Mouse (Mus musculus): ENCODE measurements around the gene Mrrf. TPM values are rescaled to one million over a fixed set of nuclear protein-coding genes. Genes with fewer than 3 reads are reported as not detected.
"Not testable (repeated sequence)": the region's sequence is repeated elsewhere in the genome, so short reads cannot be mapped to it uniquely, and the experiment has no call there.

Gene Mrrf
- polyA plus RNA-seq, 1 experiment, result 10.6 TPM

GRCm38 (mm10) chr2:36172574-36172973 lies 36.4 kb downstream of the Mrrf start:
- Histone ChIP-seq H3K4me3 (ENCODE audit: insufficient read depth, low read length) (no peak overlapping the region), H3K27ac (ENCODE audit: insufficient read depth, low read depth, low read length) (no peak overlapping the region)
- TF ChIP-seq POLR2A (IDR thresholded peaks at IDR 0.05; ENCODE audit: borderline replicate concordance, low read depth, low read length) (no peak), CTCF (IDR thresholded peaks at IDR 0.05; ENCODE audit: low read depth, low read length) (no peak)

GRCm38 (mm10) chr2:36179487-36179886 lies 43.3 kb downstream of the Mrrf start:
- Histone ChIP-seq H3K4me1 (ENCODE audit: control insufficient read depth, insufficient read depth, low read length) (no peaks in the 10 kb centered on the region), H3K27ac (ENCODE audit: insufficient read depth, low read depth, low read length) (no peak overlapping the region), H3K4me3 (ENCODE audit: insufficient read depth, low read length) (no peak overlapping the region)
- TF ChIP-seq CTCF (IDR thresholded peaks at IDR 0.05; ENCODE audit: low read depth, low read length) (no peak), POLR2A (IDR thresholded peaks at IDR 0.05; ENCODE audit: borderline replicate concordance, low read depth, low read length) (no peak)

More at GRCm38 (mm10) chr2:36172574-36172973, 36.4 kb downstream of the Mrrf start:
- no peaks in the 10 kb centered on the region for H3K4me1 ChIP-seq (ENCODE audit: control insufficient read depth, insufficient read depth, low read length)

GRCm38 (mm10) chr2:36181587-36182368 lies 45.6 kb downstream of the Mrrf start:
- not testable (repeated sequence) for H3K4me3 ChIP-seq (ENCODE audit: insufficient read depth, low read length); H3K27ac ChIP-seq (ENCODE audit: insufficient read depth, low read depth, low read length); H3K4me1 ChIP-seq (ENCODE audit: control insufficient read depth, insufficient read depth, low read length)

- no peaks in the 10 kb centered on the region for H3K4me1 ChIP-seq (ENCODE audit: control insufficient read depth, insufficient read depth, low read length)
- H3K4me3 ChIP-seq (ENCODE audit: insufficient read depth, low read length), result no peak overlapping the region
- H3K27ac ChIP-seq (ENCODE audit: insufficient read depth, low read depth, low read length), result no peak overlapping the region
- TF ChIP-seq CTCF (IDR thresholded peaks at IDR 0.05; ENCODE audit: low read depth, low read length), result no peak
- TF ChIP-seq POLR2A (IDR thresholded peaks at IDR 0.05; ENCODE audit: borderline replicate concordance, low read depth, low read length), result no peak
Measured at GRCm38 (mm10) chr2:36183278-36183677, 47.1 kb downstream of the Mrrf start.

- H3K27ac ChIP-seq (ENCODE audit: insufficient read depth, low read depth, low read length), result no peak overlapping the region
- no peak overlapping the region for H3K4me3 ChIP-seq (ENCODE audit: insufficient read depth, low read length)
- H3K4me1 ChIP-seq (ENCODE audit: control insufficient read depth, insufficient read depth, low read length), result no peaks in the 10 kb centered on the region
- no peak for TF ChIP-seq POLR2A (IDR thresholded peaks at IDR 0.05; ENCODE audit: borderline replicate concordance, low read depth, low read length)
- no peak for TF ChIP-seq CTCF (IDR thresholded peaks at IDR 0.05; ENCODE audit: low read depth, low read length)
Measured at GRCm38 (mm10) chr2:36184192-36184591, 48.0 kb downstream of the Mrrf start.

GRCm38 (mm10) chr2:36184876-36185275 lies 48.7 kb downstream of the Mrrf start:
- H3K27ac ChIP-seq (ENCODE audit: insufficient read depth, low read depth, low read length), result no peak overlapping the region
- no peak overlapping the region for H3K4me3 ChIP-seq (ENCODE audit: insufficient read depth, low read length)
- H3K4me1 ChIP-seq (ENCODE audit: control insufficient read depth, insufficient read depth, low read length), result no peaks in the 10 kb centered on the region
- no peak for TF ChIP-seq POLR2A (IDR thresholded peaks at IDR 0.05; ENCODE audit: borderline replicate concordance, low read depth, low read length)
- TF ChIP-seq CTCF (IDR thresholded peaks at IDR 0.05; ENCODE audit: low read depth, low read length), result no peak

- H3K4me1 ChIP-seq (ENCODE audit: control insufficient read depth, insufficient read depth, low read length); H3K4me3 ChIP-seq (ENCODE audit: insufficient read depth, low read length); H3K27ac ChIP-seq (ENCODE audit: insufficient read depth, low read depth, low read length): not testable (repeated sequence)
Measured at GRCm38 (mm10) chr2:36189200-36189599, 53.0 kb downstream of the Mrrf start.

- Histone ChIP-seq H3K4me3 (ENCODE audit: insufficient read depth, low read length) (no peak overlapping the region), H3K4me1 (ENCODE audit: control insufficient read depth, insufficient read depth, low read length) (no peaks in the 10 kb centered on the region), H3K27ac (ENCODE audit: insufficient read depth, low read depth, low read length) (no peak overlapping the region)
- no peak for TF ChIP-seq POLR2A (IDR thresholded peaks at IDR 0.05; ENCODE audit: borderline replicate concordance, low read depth, low read length)
- no peak for TF ChIP-seq CTCF (IDR thresholded peaks at IDR 0.05; ENCODE audit: low read depth, low read length)
Measured at GRCm38 (mm10) chr2:36191098-36191941, 55.1 kb downstream of the Mrrf start.

GRCm38 (mm10) chr2:36197021-36197420 lies 60.8 kb downstream of the Mrrf start:
- Histone ChIP-seq H3K4me3 (ENCODE audit: insufficient read depth, low read length) (no peak overlapping the region), H3K4me1 (ENCODE audit: control insufficient read depth, insufficient read depth, low read length) (no peaks in the 10 kb centered on the region), H3K27ac (ENCODE audit: insufficient read depth, low read depth, low read length) (no peak overlapping the region)
- no peak for TF ChIP-seq CTCF (IDR thresholded peaks at IDR 0.05; ENCODE audit: low read depth, low read length)
- no peak for TF ChIP-seq POLR2A (IDR thresholded peaks at IDR 0.05; ENCODE audit: borderline replicate concordance, low read depth, low read length)
